In the genomic region with DNA sequence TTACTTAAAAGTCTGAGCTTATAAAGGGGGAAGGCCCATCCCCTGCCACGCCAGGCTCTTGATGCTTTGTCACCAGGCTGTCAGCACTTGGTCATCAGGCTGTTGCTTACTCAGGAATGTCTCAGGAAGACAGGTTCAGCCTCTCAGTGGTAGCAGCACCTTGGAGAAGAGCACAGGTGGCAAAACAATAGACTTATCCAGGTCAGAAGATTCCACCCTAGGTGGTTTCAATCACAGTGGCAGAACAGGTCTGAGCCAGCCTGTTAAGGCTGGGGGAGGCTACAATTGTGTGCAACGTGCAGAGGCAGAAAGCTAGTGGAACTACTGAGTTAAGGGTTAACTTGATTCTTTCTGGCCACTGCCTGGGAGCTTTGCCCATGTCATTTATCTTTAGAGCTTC, we compare ENCODE assay signal across 27 mouse cellular contexts. TPM values are rescaled to one million over a fixed set of nuclear protein-coding genes. Genes with fewer than 3 reads are reported as not detected.
DNase-seq lines count a peak whose midpoint lies in the region; ATAC-seq lines count a peak whose summit lies in the region.
"Had no signal": no experiment of that assay in that cellular context is flagged by ENCODE, and none has a peak within 500 bp of the region (broad histone marks: within the 10 kb centered on the region; RNA-seq: fewer than 3 reads in every experiment).

No protein-coding gene starts in this region.

- H3K4me2 ChIP-seq in embryonic facial prominence, embryonic 14.5 days (ENCODE audit: low read depth, low read length) = no peak overlapping the region
- H3K4me2 ChIP-seq in intestine, embryonic 15.5 days (replicated peaks) = no peak overlapping the region
- H3K4me2 ChIP-seq: embryonic facial prominence, embryonic 15.5 days; hindbrain, embryonic 14.5 days had no signal

- no peak overlapping the region for H3K27ac ChIP-seq in embryonic facial prominence, embryonic 14.5 days (replicated peaks; ENCODE audit: low read depth, low read length)
- no peak overlapping the region for H3K27ac ChIP-seq in embryonic facial prominence, embryonic 10.5 days (replicated peaks)
- no peak overlapping the region for H3K27ac ChIP-seq in intestine, embryonic 15.5 days
- H3K27ac ChIP-seq: embryonic facial prominence, embryonic 15.5 days; forebrain, embryonic 10.5 days; gastrocnemius, adult 2 months; heart, embryonic 10.5 days; hindbrain, embryonic 14.5 days had no signal

- no peak overlapping the region for H3K9ac ChIP-seq in embryonic facial prominence, embryonic 14.5 days (ENCODE audit: low read depth, low read length)
- H3K9ac ChIP-seq in intestine, embryonic 15.5 days = no peak overlapping the region
- H3K9ac ChIP-seq: embryonic facial prominence, embryonic 15.5 days; hindbrain, embryonic 14.5 days had no signal

- H3K4me1 ChIP-seq in embryonic facial prominence, embryonic 14.5 days (ENCODE audit: control insufficient read depth, insufficient read depth, low read length) = no peaks in the 10 kb centered on the region
- no peaks in the 10 kb centered on the region for H3K4me1 ChIP-seq in embryonic facial prominence, embryonic 10.5 days
- no peaks in the 10 kb centered on the region for H3K4me1 ChIP-seq in intestine, embryonic 15.5 days (replicated peaks)
- H3K4me1 ChIP-seq: embryonic facial prominence, embryonic 15.5 days; forebrain, embryonic 10.5 days; heart, embryonic 10.5 days had no signal

- no peaks in the 10 kb centered on the region for H3K27me3 ChIP-seq in embryonic facial prominence, embryonic 14.5 days (replicated peaks; ENCODE audit: control insufficient read depth, insufficient read depth, low read length)
- H3K27me3 ChIP-seq in embryonic facial prominence, embryonic 10.5 days (replicated peaks; ENCODE audit: low read depth, poor library complexity, severe bottlenecking) = no peaks in the 10 kb centered on the region
- no peaks in the 10 kb centered on the region for H3K27me3 ChIP-seq in intestine, embryonic 15.5 days (replicated peaks)
- H3K27me3 ChIP-seq: embryonic facial prominence, embryonic 15.5 days had no signal

- no peak overlapping the region for H3K4me3 ChIP-seq in embryonic facial prominence, embryonic 14.5 days (ENCODE audit: low read depth, low read length)
- H3K4me3 ChIP-seq in embryonic facial prominence, embryonic 10.5 days = no peak overlapping the region
- H3K4me3 ChIP-seq in intestine, embryonic 15.5 days (replicated peaks) = no peak overlapping the region
- H3K4me3 ChIP-seq: embryonic facial prominence, embryonic 15.5 days; erythroblast, embryonic 14.5 days; forebrain, embryonic 10.5 days; gastrocnemius, adult 2 months; heart, embryonic 10.5 days had no signal

- ATAC-seq in embryonic facial prominence, embryonic 14.5 days (ENCODE audit: low read depth) = no peak
- ATAC-seq in intestine, embryonic 15.5 days = peak; percentile 31; the same call in 1 of the 2 replicates
- ATAC-seq: activated CD4-positive, CD25-positive, alpha-beta regulatory T cell, adult 4 months; CD4-positive, CD25-positive, alpha-beta regulatory T cell, adult 4 months; forebrain, embryonic 14.5 days had no signal

- no peaks in the 10 kb centered on the region for H3K36me3 ChIP-seq in embryonic facial prominence, embryonic 14.5 days (ENCODE audit: control insufficient read depth, insufficient read depth, low read length)
- no peaks in the 10 kb centered on the region for H3K36me3 ChIP-seq in embryonic facial prominence, embryonic 10.5 days (replicated peaks)
- no peaks in the 10 kb centered on the region for H3K36me3 ChIP-seq in intestine, embryonic 15.5 days
- H3K36me3 ChIP-seq: embryonic facial prominence, embryonic 15.5 days; forebrain, embryonic 10.5 days; G1E; heart, embryonic 10.5 days had no signal

- WGBS in embryonic facial prominence, embryonic 14.5 days = 43% methylated on average over 2 of the region's 2 CpGs
- 35% methylated on average over 2 of the region's 2 CpGs for WGBS in embryonic facial prominence, embryonic 10.5 days
- WGBS in intestine, embryonic 15.5 days = 34% methylated on average over 2 of the region's 2 CpGs

- intact Hi-C loops in heart, postnatal 36 days (cut with DNase I) = no loop called here

- H3K9me3 ChIP-seq in embryonic facial prominence, embryonic 14.5 days (ENCODE audit: control insufficient read depth, low read length) = no peaks in the 10 kb centered on the region
- H3K9me3 ChIP-seq in embryonic facial prominence, embryonic 10.5 days = no peaks in the 10 kb centered on the region
- no peaks in the 10 kb centered on the region for H3K9me3 ChIP-seq in intestine, embryonic 15.5 days
- H3K9me3 ChIP-seq: embryonic facial prominence, embryonic 15.5 days; forebrain, embryonic 10.5 days; G1E; heart, embryonic 10.5 days had no signal

- DNase-seq in embryonic facial prominence, embryonic 14.5 days (ENCODE audit: low spot score) = peak; percentile 3
- DNase-seq in embryonic facial prominence, embryonic 10.5 days (ENCODE audit: low spot score) = no peak
- DNase-seq in kidney, adult 9 months = peak; percentile 32
- no peak for DNase-seq in kidney, adult 18-20 months
- peak; percentile 93 for DNase-seq in ES-CJ7 (ENCODE audit: low read depth, low spot score)
- DNase-seq in heart, postnatal 36 days = no peak
- no peak for DNase-seq in urinary bladder, adult 2 months (ENCODE audit: low spot score)
- DNase-seq: adrenal gland, postnatal 14 days; B cell, adult 2 months; cerebellum, adult 11-12 months; cerebellum, adult 9-10 months; cerebellum, postnatal 25 days; gastrocnemius, adult 2 months; gastrocnemius, postnatal 25 days; heart, adult 18-20 months; heart, postnatal 10 days had no signal

RNA-seq across cellular contexts. Expression of gene A830018L16Rik, which starts 12.7 kb away (rescaled TPM):
- polyA plus RNA-seq in embryonic facial prominence, embryonic 14.5 days (2014; fragmentation: Nextera tagmentation; extraction: Ambion mirVana) = 3.1 and 5.1 TPM in 2 replicates
- polyA plus RNA-seq in embryonic facial prominence, embryonic 10.5 days (2016; fragmentation: Nextera tagmentation; extraction: Ambion mirVana) = 2.5 and 3.9 TPM in 2 replicates
- polyA plus RNA-seq in intestine, embryonic 15.5 days (2015; fragmentation: Nextera tagmentation; extraction: Ambion mirVana) = 5.4 and 5.8 TPM in 2 replicates
- under 1 TPM; 0.17 to 0.22 TPM for total RNA-seq in heart, postnatal 36 days (2021)
- polyA plus RNA-seq in urinary bladder, adult 2 months (2012; rRNA removed) = 0.11 and 0.52 TPM in 2 replicates
- total RNA-seq: gastrocnemius, adult 2 months; hematopoietic stem cell, adult 5-6 weeks had no signal
- polyA plus RNA-seq: activated CD4-positive, CD25-positive, alpha-beta regulatory T cell, adult 4 months; CD4-positive, CD25-positive, alpha-beta regulatory T cell, adult 4 months; erythroblast, embryonic 14.5 days; G1E had no signal

Comparison
In these comparisons a context has a peak if more than half of its experiments do, and no peak if none do; other contexts are left out.
1. DNase-seq: peak in embryonic facial prominence, embryonic 14.5 days (single experiment), kidney, adult 9 months (single experiment) and ES-CJ7 (single experiment); none in embryonic facial prominence, embryonic 10.5 days (single experiment), kidney, adult 18-20 months (single experiment), heart, postnatal 36 days (0 of 2) and urinary bladder, adult 2 months (single experiment).